In genomic region chr3:96219661-96220130, GRCm38 (mm10) we compare ENCODE assay signal across 8 mouse cellular contexts. TPM values are rescaled to one million over a fixed set of nuclear protein-coding genes. Genes with fewer than 3 reads are reported as not detected.
DNase-seq lines count a peak whose midpoint lies in the region; ATAC-seq lines count a peak whose summit lies in the region.

Bola1 (minus strand) TSS chr3:96219709.
Hist2h2ab (plus strand) TSS chr3:96219865.

- peak; percentile 59 for ATAC-seq in megakaryocyte, adult 5-6 weeks (ENCODE audit: poor library complexity, severe bottlenecking)

- peak; percentile 84 to 95 for DNase-seq in adrenal gland, adult (ENCODE audit: inconsistent age in 2 of 2, low spot score in 1 of 2)
- peak; percentile 90 for DNase-seq in embryo, embryonic 10 days (ENCODE audit: low spot score)
- peak; percentile 65 for DNase-seq in gastrocnemius, postnatal 10 days
- DNase-seq in induced T-regulatory cell, adult 2 months (ENCODE audit: low read depth): peak; percentile 92
- DNase-seq in left cerebral cortex, adult 8-10 months (ENCODE audit: low spot score in 2 of 2): peak; percentile 78 to 81
- DNase-seq in right cerebral cortex, postnatal 10 days (ENCODE audit: low spot score in 2 of 2): peak; percentile 72 to 90
- DNase-seq in urinary bladder, postnatal 14 days (ENCODE audit: low spot score): peak; percentile 66

RNA-seq across cellular contexts. Expression of gene Bola1, which starts in this region (rescaled TPM):
- total RNA-seq in gastrocnemius, postnatal 10 days (2021): 10 to 100 TPM; 23.3 to 28.3 TPM
- total RNA-seq in left cerebral cortex, adult 8-10 months (2022): 10 to 100 TPM; 14.9 to 20.7 (median 18.3) TPM
- total RNA-seq in megakaryocyte, adult 5-6 weeks (2015): 11.9 and 14.2 TPM in 2 replicates
- total RNA-seq in megakaryocyte, adult 5-6 weeks (2017): 9.9 and 12.1 TPM in 2 replicates

RNA-seq across cellular contexts. Expression of gene Hist2h2ab, which starts in this region (rescaled TPM):
- 10 to 100 TPM; 10.3 to 10.7 TPM for total RNA-seq in gastrocnemius, postnatal 10 days (2021)
- 10 to 100 TPM; 11.1 to 15.2 (median 14.1) TPM for total RNA-seq in left cerebral cortex, adult 8-10 months (2022)
- 6.0 and 6.9 TPM in 2 replicates for total RNA-seq in megakaryocyte, adult 5-6 weeks (2015)
- total RNA-seq in megakaryocyte, adult 5-6 weeks (2017): 70.6 and 78.2 TPM in 2 replicates

Comparison
In these comparisons a context has a peak if more than half of its experiments do, and no peak if none do; other contexts are left out.
1. Peak in every context shown above with its lines: DNase-seq and ATAC-seq.